Mouse (Mus musculus) testis, adult 2 months (tissue): Measurements from ENCODE around the gene Tmem63b.

ENCODE experiments used
- CTCF ChIP-seq: fragments of 200-500 bp; IDR thresholded peaks from 2 replicates; pipeline ENCODE4 v1.5.1; 2012; ENCODE audit warnings: low read depth, mild to moderate bottlenecking, inconsistent platforms, low read length, moderate library complexity; ENCODE audit not compliant: control insufficient read depth, insufficient read depth, insufficient replicate concordance
- POLR2A ChIP-seq: fragments of 200-500 bp; IDR thresholded peaks from 2 replicates; pipeline ENCODE4 v1.6.1; 2012; ENCODE audit warnings: low read depth, mild to moderate bottlenecking, inconsistent platforms, low read length, moderate library complexity; ENCODE audit not compliant: control insufficient read depth

- TF ChIP-seq CTCF = no peak
- TF ChIP-seq POLR2A = no peak
Observed at GRCm38 (mm10) chr17:45631940-45632339, 54.8 kb downstream of the Tmem63b start.
